In genomic region chr17:28349264-28349880, GRCm38 (mm10) we compare ENCODE assay signal across 8 mouse cellular contexts. TPM values are rescaled to one million over a fixed set of nuclear protein-coding genes. Genes with fewer than 3 reads are reported as not detected.
DNase-seq lines count a peak whose midpoint lies in the region; ATAC-seq and TF ChIP-seq lines count a peak whose summit lies in the region.

No protein-coding gene starts in this region.

- H3K27me3 ChIP-seq in embryonic facial prominence, embryonic 14.5 days (replicated peaks; ENCODE audit: control insufficient read depth, insufficient read depth, low read length), result no peaks in the 10 kb centered on the region
- no peaks in the 10 kb centered on the region for H3K27me3 ChIP-seq in intestine, embryonic 15.5 days (replicated peaks)
- H3K27me3 ChIP-seq in neural tube, embryonic 13.5 days, result peaks cover 61% of the 10 kb centered on the region

- H3K4me1 ChIP-seq in lung, adult 2 months (ENCODE audit: control insufficient read depth, insufficient read depth, low read length), result peaks cover 19% of the 10 kb centered on the region
- H3K4me1 ChIP-seq in embryonic facial prominence, embryonic 14.5 days (ENCODE audit: control insufficient read depth, insufficient read depth, low read length), result peaks cover 57% of the 10 kb centered on the region
- H3K4me1 ChIP-seq in intestine, embryonic 15.5 days (replicated peaks), result peaks cover 62% of the 10 kb centered on the region
- peaks cover 60% of the 10 kb centered on the region for H3K4me1 ChIP-seq in neural tube, embryonic 13.5 days (replicated peaks)

- H3K9me3 ChIP-seq in embryonic facial prominence, embryonic 14.5 days (ENCODE audit: control insufficient read depth, low read length), result no peaks in the 10 kb centered on the region
- H3K9me3 ChIP-seq in intestine, embryonic 15.5 days, result no peaks in the 10 kb centered on the region
- H3K9me3 ChIP-seq in neural tube, embryonic 13.5 days, result no peaks in the 10 kb centered on the region

- H3K4me2 ChIP-seq in embryonic facial prominence, embryonic 14.5 days (ENCODE audit: low read depth, low read length), result peak overlapping the region; percentile 90
- peak overlapping the region; percentile 93 for H3K4me2 ChIP-seq in intestine, embryonic 15.5 days (replicated peaks)
- peak overlapping the region; percentile 81 for H3K4me2 ChIP-seq in neural tube, embryonic 13.5 days

- intact Hi-C loops in gastrocnemius, postnatal 14 days (cut with DNase I; ENCODE audit: low total_unique reads), result no loop called here

- WGBS in lung, adult 2 months, result 24% methylated on average over 13 of the region's 13 CpGs
- 11% methylated on average over 9 of the region's 13 CpGs for WGBS in embryonic facial prominence, embryonic 14.5 days
- 6% methylated on average over 13 of the region's 13 CpGs for WGBS in intestine, embryonic 15.5 days
- WGBS in neural tube, embryonic 13.5 days, result 14% methylated on average over 13 of the region's 13 CpGs

- H3K9ac ChIP-seq in embryonic facial prominence, embryonic 14.5 days (ENCODE audit: low read depth, low read length), result peak overlapping the region; percentile 97
- peak overlapping the region; percentile 85 for H3K9ac ChIP-seq in intestine, embryonic 15.5 days
- peak overlapping the region; percentile 79 for H3K9ac ChIP-seq in neural tube, embryonic 13.5 days

- no peak for TF ChIP-seq CTCF in lung, adult 2 months (IDR thresholded peaks at IDR 0.05; ENCODE audit: insufficient read depth, low read length)

- H3K4me3 ChIP-seq in lung, adult 2 months (replicated peaks; ENCODE audit: extremely low read depth, low read depth, low read length), result peak overlapping the region; percentile 58
- H3K4me3 ChIP-seq in embryonic facial prominence, embryonic 14.5 days (ENCODE audit: low read depth, low read length), result peak overlapping the region; percentile 87
- peak overlapping the region; percentile 83 for H3K4me3 ChIP-seq in intestine, embryonic 15.5 days (replicated peaks)
- H3K4me3 ChIP-seq in neural tube, embryonic 13.5 days, result peak overlapping the region; percentile 59

- peak overlapping the region; percentile 99 for H3K27ac ChIP-seq in embryonic facial prominence, embryonic 14.5 days (replicated peaks; ENCODE audit: low read depth, low read length)
- H3K27ac ChIP-seq in intestine, embryonic 15.5 days, result peak overlapping the region; percentile 100
- no peak overlapping the region for H3K27ac ChIP-seq in neural tube, embryonic 13.5 days (replicated peaks)

- no peak for ATAC-seq in embryonic facial prominence, embryonic 14.5 days (ENCODE audit: low read depth)
- no peak for ATAC-seq in intestine, embryonic 15.5 days
- ATAC-seq in neural tube, embryonic 13.5 days (ENCODE audit: low read depth), result no peak

- H3K36me3 ChIP-seq in embryonic facial prominence, embryonic 14.5 days (ENCODE audit: control insufficient read depth, insufficient read depth, low read length), result no peaks in the 10 kb centered on the region
- no peaks in the 10 kb centered on the region for H3K36me3 ChIP-seq in intestine, embryonic 15.5 days
- no peaks in the 10 kb centered on the region for H3K36me3 ChIP-seq in neural tube, embryonic 13.5 days

- no peak for TF ChIP-seq POLR2A in lung, adult 2 months (IDR thresholded peaks at IDR 0.05; ENCODE audit: borderline replicate concordance, extremely low read depth, low read depth, low read length)

- DNase-seq in lung, adult 2 months, result no peak
- DNase-seq in lung, postnatal 36 days, result no peak
- DNase-seq in embryonic facial prominence, embryonic 14.5 days (ENCODE audit: low spot score), result no peak
- no peak for DNase-seq in gastrocnemius, postnatal 14 days
- no peak for DNase-seq in adrenal gland, adult 2 months
- no peak for DNase-seq in frontal cortex, postnatal 36 days (ENCODE audit: low spot score in 2 of 2)

RNA-seq across cellular contexts. Expression of gene Tead3, which starts 1.2 kb away (rescaled TPM):
- polyA plus RNA-seq in lung, adult 2 months (2012; rRNA removed), result 28.1 and 30.7 TPM in 2 replicates
- polyA plus RNA-seq in embryonic facial prominence, embryonic 14.5 days (2014; fragmentation: Nextera tagmentation; extraction: Ambion mirVana), result 11.3 and 12.0 TPM in 2 replicates
- 8.9 and 10.0 TPM in 2 replicates for polyA plus RNA-seq in intestine, embryonic 15.5 days (2015; fragmentation: Nextera tagmentation; extraction: Ambion mirVana)
- 2.1 and 2.8 TPM in 2 replicates for polyA plus RNA-seq in neural tube, embryonic 13.5 days (2015; fragmentation: Nextera tagmentation; extraction: Ambion mirVana)
- 10 to 100 TPM in 1 of 2 experiments, 1 to 10 TPM in 1; 9.3 to 11.5 TPM for total RNA-seq in gastrocnemius, postnatal 14 days (2021)
- total RNA-seq in adrenal gland, adult 2 months (2021), result 10 to 100 TPM in 1 of 2 experiments, 1 to 10 TPM in 1; 8.6 to 12.5 TPM
- 15.9 and 17.6 TPM in 2 replicates for polyA plus RNA-seq in adrenal gland, adult 2 months (2012; rRNA removed)

RNA-seq across cellular contexts. Expression of gene Tulp1, which starts 15.7 kb away (rescaled TPM):
- polyA plus RNA-seq in lung, adult 2 months (2012; rRNA removed), result 7.0 and 7.2 TPM in 2 replicates
- polyA plus RNA-seq in embryonic facial prominence, embryonic 14.5 days (2014; fragmentation: Nextera tagmentation; extraction: Ambion mirVana), result 3.9 and 6.0 TPM in 2 replicates
- 3.6 and 4.1 TPM in 2 replicates for polyA plus RNA-seq in intestine, embryonic 15.5 days (2015; fragmentation: Nextera tagmentation; extraction: Ambion mirVana)
- polyA plus RNA-seq in neural tube, embryonic 13.5 days (2015; fragmentation: Nextera tagmentation; extraction: Ambion mirVana), result 2.7 and 2.8 TPM in 2 replicates
- not detected for total RNA-seq in gastrocnemius, postnatal 14 days (2021)
- not detected for total RNA-seq in adrenal gland, adult 2 months (2021)
- 0.49 and 0.91 TPM in 2 replicates for polyA plus RNA-seq in adrenal gland, adult 2 months (2012; rRNA removed)

RNA-seq across cellular contexts. Expression of gene Rpl10a, which starts 21.1 kb away (rescaled TPM):
- polyA plus RNA-seq in lung, adult 2 months (2012; rRNA removed), result 1,664 and 1,938 TPM in 2 replicates
- 800 and 852 TPM in 2 replicates for polyA plus RNA-seq in embryonic facial prominence, embryonic 14.5 days (2014; fragmentation: Nextera tagmentation; extraction: Ambion mirVana)
- 639 and 690 TPM in 2 replicates for polyA plus RNA-seq in intestine, embryonic 15.5 days (2015; fragmentation: Nextera tagmentation; extraction: Ambion mirVana)
- 381 and 408 TPM in 2 replicates for polyA plus RNA-seq in neural tube, embryonic 13.5 days (2015; fragmentation: Nextera tagmentation; extraction: Ambion mirVana)
- 100 to 1,000 TPM; 541 to 620 TPM for total RNA-seq in gastrocnemius, postnatal 14 days (2021)
- 100 to 1,000 TPM; 826 to 935 TPM for total RNA-seq in adrenal gland, adult 2 months (2021)
- 2,217 and 2,897 TPM in 2 replicates for polyA plus RNA-seq in adrenal gland, adult 2 months (2012; rRNA removed)

RNA-seq across cellular contexts. Expression of gene Fance, which starts 36.1 kb away (rescaled TPM):
- polyA plus RNA-seq in lung, adult 2 months (2012; rRNA removed), result 18.2 and 21.7 TPM in 2 replicates
- polyA plus RNA-seq in embryonic facial prominence, embryonic 14.5 days (2014; fragmentation: Nextera tagmentation; extraction: Ambion mirVana), result 26.1 and 30.6 TPM in 2 replicates
- polyA plus RNA-seq in intestine, embryonic 15.5 days (2015; fragmentation: Nextera tagmentation; extraction: Ambion mirVana), result 22.7 and 29.8 TPM in 2 replicates
- 23.2 and 23.3 TPM in 2 replicates for polyA plus RNA-seq in neural tube, embryonic 13.5 days (2015; fragmentation: Nextera tagmentation; extraction: Ambion mirVana)
- 10 to 100 TPM; 10.2 to 10.4 TPM for total RNA-seq in gastrocnemius, postnatal 14 days (2021)
- 10 to 100 TPM; 19.5 to 22.5 TPM for total RNA-seq in adrenal gland, adult 2 months (2021)
- 27.8 and 31.5 TPM in 2 replicates for polyA plus RNA-seq in adrenal gland, adult 2 months (2012; rRNA removed)
